24 mouse cellular contexts compared by ENCODE assay signal in the genomic region with DNA sequence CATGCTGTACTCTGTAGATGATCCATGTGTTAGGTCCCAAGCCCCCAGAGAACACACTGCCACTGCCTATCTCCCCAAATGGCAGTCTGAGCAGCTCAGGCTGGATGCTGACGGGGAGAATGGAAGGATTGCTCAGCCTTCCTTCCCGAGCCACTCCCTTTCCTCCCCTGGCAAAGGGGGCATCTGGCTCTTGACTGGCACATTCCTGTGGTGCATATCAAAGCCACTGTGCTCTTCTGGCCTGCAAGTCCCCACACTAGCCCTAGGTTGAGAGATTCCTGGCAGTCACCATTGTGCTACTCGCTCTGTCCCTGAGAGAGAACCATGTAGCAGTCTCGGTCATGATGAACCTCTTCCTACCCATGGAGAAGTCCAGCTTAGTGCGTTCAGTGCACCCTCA. TPM values are rescaled to one million over a fixed set of nuclear protein-coding genes. Genes with fewer than 3 reads are reported as not detected.
"Had no signal": no experiment of that assay in that cellular context is flagged by ENCODE, and none has a peak within 500 bp of the region (broad histone marks: within the 10 kb centered on the region; RNA-seq: fewer than 3 reads in every experiment).

No protein-coding gene starts in this region.

- H3K4me3 ChIP-seq: neural tube, embryonic 13.5 days; neural tube, embryonic 15.5 days; stomach, embryonic 15.5 days had no signal

- H3K27ac ChIP-seq: neural tube, embryonic 13.5 days; neural tube, embryonic 15.5 days; stomach, embryonic 15.5 days; stomach, postnatal 0 days had no signal

- H3K27me3 ChIP-seq: neural tube, embryonic 13.5 days; neural tube, embryonic 15.5 days; stomach, embryonic 15.5 days had no signal

- H3K4me2 ChIP-seq: neural tube, embryonic 13.5 days; neural tube, embryonic 15.5 days; stomach, embryonic 15.5 days had no signal

- H3K36me3 ChIP-seq: neural tube, embryonic 13.5 days; neural tube, embryonic 15.5 days; stomach, embryonic 15.5 days had no signal

- H3K9me3 ChIP-seq: neural tube, embryonic 13.5 days; neural tube, embryonic 15.5 days; stomach, embryonic 15.5 days had no signal

- DNase-seq: retina, postnatal 1 day; right cerebral cortex, adult 18-20 months; right cerebral cortex, postnatal 14 days; right cerebral cortex, postnatal 25 days; right cerebral cortex, postnatal 4 days; spleen, adult 18-20 months; thymus, adult 18-20 months; thymus, adult 2 months; thymus, postnatal 14 days; thymus, postnatal 25 days; thymus, postnatal 36 days; thymus, postnatal 4 days had no signal

- H3K9ac ChIP-seq: neural tube, embryonic 13.5 days; neural tube, embryonic 15.5 days; stomach, embryonic 15.5 days had no signal

- H3K4me1 ChIP-seq: neural tube, embryonic 13.5 days; neural tube, embryonic 15.5 days; stomach, embryonic 15.5 days had no signal

RNA-seq across cellular contexts. Expression of a gene that starts 25.1 kb away (rescaled TPM):
- total RNA-seq: neutrophil, adult 5-6 weeks had no signal
- polyA plus RNA-seq: neural tube, embryonic 14.5 days; neural tube, embryonic 15.5 days; small intestine, adult 2 months; spleen, adult 2 months; stomach, embryonic 14.5 days; stomach, embryonic 16.5 days; stomach, postnatal 0 days had no signal

RNA-seq across cellular contexts. Expression of a gene that starts 29.0 kb away (rescaled TPM):
- total RNA-seq: neutrophil, adult 5-6 weeks had no signal
- polyA plus RNA-seq: stomach, embryonic 14.5 days; stomach, embryonic 16.5 days; stomach, postnatal 0 days had no signal

RNA-seq across cellular contexts. Expression of a gene that starts 51.8 kb away (rescaled TPM):
- total RNA-seq: neutrophil, adult 5-6 weeks had no signal
- polyA plus RNA-seq: spleen, adult 2 months had no signal

RNA-seq across cellular contexts. Expression of a gene that starts 53.6 kb away (rescaled TPM):
- total RNA-seq: neutrophil, adult 5-6 weeks had no signal
- polyA plus RNA-seq: neural tube, embryonic 13.5 days; small intestine, adult 2 months; spleen, adult 2 months; stomach, embryonic 14.5 days; stomach, embryonic 15.5 days; stomach, embryonic 16.5 days; stomach, postnatal 0 days; thymus, postnatal 0 days; urinary bladder, adult 2 months had no signal
